ENCODE assay signal across 12 mouse cellular contexts in the genomic region with DNA sequence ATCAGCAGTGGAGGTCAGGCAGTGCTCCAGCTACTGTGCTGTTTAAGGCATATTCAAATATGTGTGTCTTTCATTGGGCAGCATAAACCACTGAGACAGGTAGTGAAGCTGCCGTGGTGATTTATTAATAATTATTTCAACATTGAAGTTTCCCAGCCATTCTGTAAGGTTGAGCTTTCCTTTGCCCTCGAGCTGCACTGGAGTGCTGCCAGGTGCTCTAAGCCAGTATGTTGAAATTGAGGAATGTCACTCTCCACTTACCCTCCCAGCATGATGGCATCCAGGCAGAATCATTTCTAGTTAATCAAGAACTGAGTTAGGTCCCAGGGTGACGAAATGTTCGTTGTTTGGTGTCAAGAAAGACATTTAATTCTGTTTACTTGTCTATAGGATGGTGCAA. TPM values are rescaled to one million over a fixed set of nuclear protein-coding genes. Genes with fewer than 3 reads are reported as not detected.
A peak's percentile ranks its signal among the peaks of the same experiment; 100 is the strongest.
DNase-seq lines count a peak whose midpoint lies in the region; ATAC-seq and TF ChIP-seq lines count a peak whose summit lies in the region.
"Had no signal": no experiment of that assay in that cellular context is flagged by ENCODE, and none has a peak within 500 bp of the region (broad histone marks: within the 10 kb centered on the region; RNA-seq: fewer than 3 reads in every experiment).

No protein-coding gene starts in this region.

- TF ChIP-seq CTCF in hindbrain, postnatal 0 days (IDR thresholded peaks at IDR 0.05; ENCODE audit: low read depth): no peak

- H3K9ac ChIP-seq in hindbrain, postnatal 0 days (replicated peaks; ENCODE audit: low read length): no peak overlapping the region
- no peak overlapping the region for H3K9ac ChIP-seq in hindbrain, embryonic 11.5 days (ENCODE audit: low read depth, low read length)
- H3K9ac ChIP-seq: neural tube, embryonic 13.5 days had no signal

- no peaks in the 10 kb centered on the region for H3K9me3 ChIP-seq in hindbrain, postnatal 0 days (ENCODE audit: low read length)
- no peaks in the 10 kb centered on the region for H3K9me3 ChIP-seq in hindbrain, embryonic 11.5 days (ENCODE audit: control insufficient read depth, low read length)
- H3K9me3 ChIP-seq: forebrain, embryonic 10.5 days; neural tube, embryonic 13.5 days had no signal

- H3K36me3 ChIP-seq in hindbrain, postnatal 0 days (ENCODE audit: insufficient read depth, low read length): no peaks in the 10 kb centered on the region
- H3K36me3 ChIP-seq in hindbrain, embryonic 11.5 days (ENCODE audit: control insufficient read depth, insufficient read depth, low read length): no peaks in the 10 kb centered on the region
- H3K36me3 ChIP-seq: forebrain, embryonic 10.5 days; hindbrain, embryonic 10.5 days; neural tube, embryonic 13.5 days had no signal

- H3K4me1 ChIP-seq in hindbrain, postnatal 0 days (ENCODE audit: insufficient read depth, low read length): no peaks in the 10 kb centered on the region
- H3K4me1 ChIP-seq in hindbrain, embryonic 11.5 days (replicated peaks; ENCODE audit: control insufficient read depth, insufficient read depth, low read length): no peaks in the 10 kb centered on the region
- H3K4me1 ChIP-seq: forebrain, embryonic 10.5 days; hindbrain, embryonic 10.5 days had no signal

- no peaks in the 10 kb centered on the region for H3K27me3 ChIP-seq in hindbrain, postnatal 0 days (ENCODE audit: insufficient read depth, low read length)
- H3K27me3 ChIP-seq in hindbrain, embryonic 11.5 days (ENCODE audit: control insufficient read depth, insufficient read depth, low read length): no peaks in the 10 kb centered on the region
- H3K27me3 ChIP-seq: neural tube, embryonic 13.5 days had no signal

- no peak overlapping the region for H3K4me3 ChIP-seq in hindbrain, postnatal 0 days (ENCODE audit: low read length)
- no peak overlapping the region for H3K4me3 ChIP-seq in hindbrain, embryonic 11.5 days (ENCODE audit: low read depth, low read length)
- H3K4me3 ChIP-seq: forebrain, embryonic 10.5 days; hindbrain, embryonic 10.5 days; neural tube, embryonic 13.5 days had no signal

- H3K27ac ChIP-seq in hindbrain, postnatal 0 days: no peak overlapping the region
- H3K27ac ChIP-seq in hindbrain, embryonic 11.5 days (ENCODE audit: low read depth, low read length): no peak overlapping the region
- H3K27ac ChIP-seq: forebrain, embryonic 10.5 days; hindbrain, embryonic 10.5 days; neural tube, embryonic 13.5 days had no signal

- 36% methylated on average over 4 of the region's 4 CpGs for WGBS in hindbrain, postnatal 0 days
- WGBS in hindbrain, embryonic 11.5 days: 65% methylated on average over 4 of the region's 4 CpGs

- peak; percentile 16 for DNase-seq in hindbrain, postnatal 0 days (ENCODE audit: low spot score)
- no peak for DNase-seq in hindbrain, embryonic 11.5 days (ENCODE audit: low spot score)
- DNase-seq in adrenal gland, postnatal 10 days: peak; percentile 75
- DNase-seq in kidney, adult 9 months: peak; percentile 74
- DNase-seq in lung, postnatal 10 days: peak; percentile 61
- DNase-seq in cerebellum, adult 11 months: no peak
- no peak for DNase-seq in gastrocnemius, postnatal 25 days
- DNase-seq: cerebellum, postnatal 36 days had no signal

- no peak for ATAC-seq in hindbrain, postnatal 0 days
- ATAC-seq in hindbrain, embryonic 11.5 days (ENCODE audit: low FRiP score): no peak
- no peak for ATAC-seq in frontal cortex, adult (ENCODE audit: low TSS enrichment)

- no peak overlapping the region for H3K4me2 ChIP-seq in hindbrain, postnatal 0 days (ENCODE audit: low read depth, low read length)
- H3K4me2 ChIP-seq in hindbrain, embryonic 11.5 days (replicated peaks; ENCODE audit: low read depth, low read length): no peak overlapping the region
- H3K4me2 ChIP-seq: neural tube, embryonic 13.5 days had no signal

RNA-seq across cellular contexts. Expression of a gene that starts 24.4 kb away (rescaled TPM):
- 44.2 and 49.9 TPM in 2 replicates for total RNA-seq in hindbrain, postnatal 0 days (2014; rRNA removed)
- polyA plus RNA-seq in hindbrain, postnatal 0 days (2015; fragmentation: Nextera tagmentation; extraction: Ambion mirVana): 46.7 and 47.7 TPM in 2 replicates
- polyA plus RNA-seq in hindbrain, embryonic 11.5 days (2014; fragmentation: Nextera tagmentation; extraction: Ambion mirVana): 34.1 and 35.9 TPM in 2 replicates
- total RNA-seq in adrenal gland, postnatal 10 days (2021): 10 to 100 TPM; 67.9 to 74.3 TPM
- total RNA-seq in gastrocnemius, postnatal 25 days (2021): 10 to 100 TPM; 28.7 to 32.1 TPM

Comparison
In these comparisons a context has a peak if more than half of its experiments do, and no peak if none do; other contexts are left out.
1. DNase-seq: peak in hindbrain, postnatal 0 days (single experiment), adrenal gland, postnatal 10 days (single experiment), kidney, adult 9 months (single experiment) and lung, postnatal 10 days (single experiment); none in hindbrain, embryonic 11.5 days (single experiment), cerebellum, adult 11 months (single experiment) and gastrocnemius, postnatal 25 days (single experiment).